Mouse (Mus musculus) liver, embryonic 14.5 days (tissue): ENCODE results near the gene Nptn. TPM values are rescaled to one million over a fixed set of nuclear protein-coding genes. Genes with fewer than 3 reads are reported as not detected.

Source experiments
- ATAC-seq: fragments of 200-750 bp; cut with Nextera tagmentation; 2 replicates; pipeline ENCODE4 v1.8.0; 2017; ENCODE audit warnings: moderate number of reproducible peaks, mild to moderate bottlenecking, moderate library complexity; ENCODE audit not compliant: insufficient read depth
- DNase-seq, 3 experiments: peaks; one replicate each; pipeline ENCODE4 v3.0.0-alpha.2; 2012 to 2013; ENCODE audit warnings: low read depth in 3 of 3, low spot score in 3 of 3
- H3K27ac ChIP-seq: fragments of 300-500 bp; sonication (generic); 2 replicates; pipeline ENCODE4 v1.5.1; 2014; ENCODE audit warnings: moderate library complexity, mild to moderate bottlenecking, control low read depth, inconsistent platforms
- H3K27me3 ChIP-seq: fragments of 300-500 bp; sonication (generic); 2 replicates; pipeline ENCODE4 v1.6.1; 2014; ENCODE audit warnings: mild to moderate bottlenecking, low read length, moderate library complexity; ENCODE audit not compliant: control insufficient read depth, insufficient read depth
- H3K36me3 ChIP-seq: fragments of 300-500 bp; sonication (generic); replicated peaks from 2 replicates; pipeline ENCODE4 v1.6.1; 2014; ENCODE audit warnings: low read depth; ENCODE audit not compliant: control insufficient read depth, insufficient read depth
- H3K4me1 ChIP-seq, 2 experiments: fragments of 200-500 bp in 1 of 2; fragments of 300-500 bp in 1 of 2; sonication (generic) in 1 of 2; replicated peaks; 2 replicates each; pipeline ENCODE4 v1.6.1; 2012 to 2014; ENCODE audit warnings: antibody characterized with exemption in 1 of 2, inconsistent platforms in 1 of 2, low read length in 1 of 2; ENCODE audit not compliant: control insufficient read depth in 2 of 2, insufficient read depth in 2 of 2
- H3K4me2 ChIP-seq: fragments of 300-500 bp; sonication (generic); 2 replicates; pipeline ENCODE4 v1.6.1; 2014; ENCODE audit warnings: low read depth, mild to moderate bottlenecking, control low read depth, moderate library complexity
- H3K4me3 ChIP-seq, 2 experiments: fragments of 200-500 bp in 1 of 2; fragments of 300-500 bp in 1 of 2; sonication (generic) in 1 of 2; 2 replicates each; pipeline ENCODE4 v1.5.1; 2012 to 2014; ENCODE audit warnings: low read depth in 2 of 2, low read length in 2 of 2, mild to moderate bottlenecking in 2 of 2, control low read depth in 1 of 2, inconsistent platforms in 1 of 2, moderate library complexity in 1 of 2; ENCODE audit not compliant: insufficient read depth in 1 of 2
- H3K9ac ChIP-seq: fragments of 300-500 bp; sonication (generic); replicated peaks from 2 replicates; pipeline ENCODE4 v1.6.1; 2014; ENCODE audit warnings: mild to moderate bottlenecking, control low read depth, moderate library complexity
- H3K9me3 ChIP-seq: fragments of 300-500 bp; sonication (generic); 2 replicates; pipeline ENCODE4 v1.6.1; 2016; ENCODE audit warnings: low read length, mixed read lengths; ENCODE audit not compliant: control insufficient read depth
- CTCF ChIP-seq: IDR thresholded peaks from 2 replicates; pipeline ENCODE4 v1.5.1; 2016; ENCODE audit warnings: antibody characterized with exemption, low read depth, control low read depth
- EP300 ChIP-seq: IDR thresholded peaks from 2 replicates; pipeline ENCODE4 v1.6.1; 2016; ENCODE audit warnings: antibody characterized with exemption, low read depth
- WGBS: fragments of 180-500 bp; shearing (Covaris S2); extraction: QIAGEN DNeasy Blood & Tissue Kit; methylation state at CpG from one replicate; pipeline ENCODE4 v1.1.7; 2014; ENCODE audit not compliant: insufficient replicate concordance; 5-methylcytosine and 5-hydroxymethylcytosine counted together
- polyA plus RNA-seq, 2 experiments: library from polyadenylated mRNA; depleted of rRNA in 1 of 2; stranded (reverse) in 1 of 2; unstranded in 1 of 2; fragments of >200 nt; fragmentation: Nextera tagmentation in 1 of 2; extraction: Ambion mirVana in 1 of 2; gene quantifications; 2 replicates each; pipeline versions ENCODE4 v1.2.1 to v1.2.3; 2012 to 2014

Gene Nptn
- polyA plus RNA-seq, 2 experiments, result 107 to 145 TPM

DNA sequence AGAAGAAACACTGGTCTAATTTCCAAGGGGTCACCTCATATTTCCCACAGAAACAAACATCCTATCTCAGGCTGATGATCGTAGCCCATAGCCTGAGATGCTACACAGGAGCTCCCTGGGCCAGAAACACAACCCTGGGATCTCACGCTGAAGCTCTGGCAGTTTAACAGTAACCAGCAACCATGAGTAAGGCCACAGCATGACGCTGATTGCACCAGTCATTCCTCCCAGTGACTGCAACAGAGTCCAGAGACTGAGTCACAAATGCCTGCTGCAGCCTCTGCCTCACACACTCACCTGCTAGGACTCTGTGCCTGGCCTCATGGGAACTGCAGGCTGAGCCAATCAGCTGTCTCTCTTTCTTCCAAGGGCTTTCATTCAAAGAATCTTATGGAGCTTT is 87.0 kb downstream of the Nptn start:
- no peak overlapping the region for H3K27ac ChIP-seq
- no peak overlapping the region for H3K4me2 ChIP-seq
- no peak overlapping the region for H3K9ac ChIP-seq
- peaks cover 19% of the 10 kb centered on the region for H3K36me3 ChIP-seq
- no peaks in the 10 kb centered on the region for H3K9me3 ChIP-seq
- no peaks in the 10 kb centered on the region for H3K27me3 ChIP-seq
- H3K4me3 ChIP-seq, result no peak overlapping the region
- DNase-seq (no peak), ATAC-seq (no peak)
- WGBS, result 72% methylated on average over 3 of the region's 3 CpGs
- peaks cover 0 to 7% of the 10 kb centered on the region in 2 experiments; a peak in 1 of 4 replicates for H3K4me1 ChIP-seq
- TF ChIP-seq CTCF (no peak), EP300 (no peak)

DNA sequence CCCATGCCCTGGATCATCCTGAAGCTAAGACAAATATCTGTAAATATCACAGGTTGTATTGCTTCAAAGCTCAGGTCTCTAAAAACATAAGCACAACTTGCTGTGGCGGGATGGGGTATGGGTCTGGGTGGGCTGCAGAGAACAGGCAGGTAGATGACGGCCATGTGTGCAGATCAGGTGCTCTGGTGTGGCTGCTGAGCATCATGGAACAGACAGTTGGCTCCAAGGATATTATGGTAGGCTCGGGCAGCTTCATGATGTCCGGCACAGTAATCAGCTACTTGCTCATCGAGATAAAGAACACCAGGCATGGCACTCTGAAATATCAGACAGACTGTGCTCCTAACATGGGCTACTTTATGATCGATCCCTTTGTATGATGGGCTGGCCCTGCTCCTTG is 87.8 kb downstream of the Nptn start:
- Histone ChIP-seq H3K4me2 (no peak overlapping the region), H3K4me1 (peaks cover 0 to 7% of the 10 kb centered on the region in 2 experiments; a peak in 1 of 4 replicates), H3K27me3 (no peaks in the 10 kb centered on the region), H3K36me3 (peaks cover 11% of the 10 kb centered on the region), H3K4me3 (no peak overlapping the region), H3K9ac (no peak overlapping the region), H3K27ac (no peak overlapping the region), H3K9me3 (no peaks in the 10 kb centered on the region)
- TF ChIP-seq EP300 (no peak), CTCF (no peak)
- ATAC-seq, result no peak
- DNase-seq, result no peak
- 74% methylated on average over 6 of the region's 6 CpGs for WGBS

DNA sequence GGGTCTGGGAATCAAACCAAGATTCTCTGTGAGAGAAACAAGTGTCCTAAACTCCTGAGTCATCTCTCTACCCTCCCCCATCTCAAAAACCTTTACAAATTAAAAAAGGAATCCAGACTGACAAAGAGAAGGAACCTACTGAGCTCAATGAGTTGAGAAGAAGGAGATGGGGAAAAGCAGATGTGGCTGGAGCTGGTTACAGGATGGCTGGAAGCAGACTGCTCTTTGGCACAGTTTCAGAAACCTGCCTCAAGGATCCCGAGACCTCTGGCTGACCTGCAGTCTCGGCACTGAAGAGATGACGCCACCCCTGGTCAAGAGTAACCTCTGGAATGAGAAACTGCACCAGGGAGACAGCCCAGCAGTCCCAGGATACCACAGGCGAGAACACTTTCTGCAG is 90.4 kb downstream of the Nptn start:
- 0 out of 4 replicates have a peak, but pooled peaks cover 0 to 2% of the 10 kb centered on the region in 2 experiments for H3K4me1 ChIP-seq
- no peaks in the 10 kb centered on the region; the same call in 1 of the 2 replicates for H3K36me3 ChIP-seq
- no peak overlapping the region for H3K4me3 ChIP-seq
- H3K27ac ChIP-seq, result no peak overlapping the region
- ATAC-seq, result no peak
- H3K9me3 ChIP-seq, result no peaks in the 10 kb centered on the region
- no peaks in the 10 kb centered on the region for H3K27me3 ChIP-seq
- TF ChIP-seq CTCF (no peak), EP300 (no peak)
- no peak for DNase-seq
- no peak overlapping the region for H3K4me2 ChIP-seq
- no peak overlapping the region for H3K9ac ChIP-seq
- WGBS, result 59% methylated on average over 4 of the region's 4 CpGs

DNA sequence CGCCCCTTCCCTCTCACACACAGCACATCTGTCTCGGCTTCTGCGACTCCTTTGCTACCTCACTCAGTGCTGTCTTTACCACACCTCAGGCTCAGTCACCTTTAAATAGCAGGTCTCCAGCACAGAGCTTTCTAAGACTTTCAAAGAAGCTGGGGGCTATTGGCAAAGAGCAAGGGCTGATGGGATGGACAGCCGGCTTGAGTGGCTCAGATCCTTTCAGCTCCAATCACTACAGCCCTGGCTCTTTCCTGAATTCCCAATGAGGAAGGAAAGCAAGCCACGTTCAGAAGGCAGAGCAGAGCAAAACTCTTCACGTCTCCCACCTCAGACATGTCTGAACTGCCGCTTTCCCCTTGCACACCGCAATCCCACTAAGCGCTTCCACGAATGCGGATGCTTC is 92.7 kb downstream of the Nptn start:
- 69% methylated on average over 11 of the region's 11 CpGs for WGBS
- Histone ChIP-seq H3K9me3 (no peaks in the 10 kb centered on the region), H3K4me3 (no peak overlapping the region), H3K36me3 (no peaks in the 10 kb centered on the region), H3K4me2 (no peak overlapping the region), H3K9ac (no peak overlapping the region), H3K27me3 (no peaks in the 10 kb centered on the region), H3K4me1 (0 out of 4 replicates have a peak, but pooled peaks cover 0 to 2% of the 10 kb centered on the region in 2 experiments), H3K27ac (no peak overlapping the region)
- no peak for ATAC-seq
- no peak for DNase-seq
- TF ChIP-seq CTCF, result no peak
- TF ChIP-seq EP300, result no peak

DNA sequence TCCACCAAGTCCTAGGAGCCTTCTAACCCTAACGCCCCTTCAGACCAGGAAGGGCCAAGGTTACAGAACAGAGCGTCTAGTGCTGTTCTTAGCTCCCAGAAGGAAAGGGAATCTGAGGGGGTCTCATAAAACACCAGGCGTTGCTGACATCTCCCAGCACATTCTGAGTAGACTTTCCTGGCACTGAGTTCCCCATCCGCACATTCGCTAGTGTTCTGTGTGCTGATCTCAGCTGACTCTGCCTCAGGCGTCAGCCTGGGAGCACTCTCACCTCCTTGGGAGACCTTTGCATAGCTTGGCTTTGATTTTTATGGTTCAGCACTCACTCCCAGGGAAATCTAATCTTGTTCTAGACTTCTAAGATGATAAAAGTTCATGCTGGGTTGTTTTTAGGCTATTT is 93.3 kb downstream of the Nptn start:
- ATAC-seq (no peak), DNase-seq (no peak)
- Histone ChIP-seq H3K27ac (no peak overlapping the region), H3K36me3 (no peaks in the 10 kb centered on the region), H3K4me2 (no peak overlapping the region), H3K4me3 (no peak overlapping the region), H3K9ac (no peak overlapping the region), H3K9me3 (no peaks in the 10 kb centered on the region), H3K27me3 (no peaks in the 10 kb centered on the region), H3K4me1 (0 out of 4 replicates have a peak, but pooled peaks cover 0 to 2% of the 10 kb centered on the region in 2 experiments)
- TF ChIP-seq EP300 (no peak), CTCF (no peak)
- 66% methylated on average over 6 of the region's 6 CpGs for WGBS
